Mouse (Mus musculus) monocyte, adult 2 months (primary cell): ENCODE data around the gene Slc39a1.
A peak's percentile ranks its signal among the peaks of the same experiment; 100 is the strongest.

ENCODE experiments used
- DNase-seq, 2 experiments: peaks; one replicate each; pipeline ENCODE4 v3.0.0; 2022; ENCODE audit warnings: low spot score in 2 of 2, low read depth in 1 of 2

Slc39a1 gene

DNA sequence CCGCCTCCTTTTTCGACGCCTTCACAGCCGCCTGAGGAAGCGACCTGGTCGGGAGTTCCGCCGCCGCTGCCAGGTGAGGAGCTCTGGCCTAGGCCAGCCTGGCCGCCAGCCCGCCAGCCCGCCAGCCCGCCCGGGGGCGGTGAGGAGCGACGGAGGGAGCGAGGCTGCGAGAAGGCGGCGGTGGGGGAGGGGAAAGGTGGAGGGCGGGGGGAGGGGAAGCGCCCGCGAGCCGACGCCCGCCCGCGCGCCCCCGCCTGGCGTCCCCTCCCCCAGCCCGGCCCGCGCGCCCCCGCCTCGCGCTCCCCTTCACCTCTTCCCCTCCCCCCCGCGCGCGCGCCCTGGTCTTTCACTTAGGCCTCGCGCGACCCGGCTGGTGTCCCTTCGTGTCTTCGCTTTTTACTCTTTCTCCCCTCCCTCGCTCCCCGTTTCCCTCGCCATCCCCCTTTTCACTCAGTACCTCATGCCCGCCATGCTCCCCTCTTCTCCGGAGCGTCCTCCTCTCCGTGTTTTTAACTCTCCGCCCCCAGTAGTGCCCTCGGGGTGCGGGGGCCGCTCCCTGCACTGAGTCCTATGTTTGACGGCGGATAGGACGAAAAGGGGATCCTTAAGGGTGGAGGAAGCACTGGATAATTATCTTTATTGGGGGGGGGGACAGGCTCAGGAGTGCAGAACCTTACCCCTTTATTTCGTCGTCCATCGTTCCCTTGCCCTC lies 45.5 kb downstream of the Slc39a1 start:
- peak in 1 of 2 experiments; percentile 18 for DNase-seq

DNA sequence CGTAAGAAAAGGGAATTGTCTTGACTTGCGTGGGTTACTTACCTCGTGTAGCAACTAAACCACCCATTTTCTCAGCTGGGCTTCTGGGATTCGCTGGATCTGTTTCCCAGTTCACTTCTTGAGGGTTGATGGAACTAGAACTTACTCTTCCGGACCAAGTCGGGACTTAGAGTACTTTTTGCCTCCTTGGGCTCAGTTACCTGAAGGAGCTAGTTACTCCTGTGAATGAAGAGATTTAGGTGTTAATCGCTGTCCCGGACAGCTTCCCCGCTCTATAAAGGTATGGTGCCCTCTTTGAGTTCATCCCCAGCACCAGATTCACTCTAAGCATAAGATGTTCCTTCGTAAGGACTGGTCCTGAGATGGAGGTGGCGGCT lies 46.1 kb downstream of the Slc39a1 start:
- DNase-seq: no peak

- DNase-seq: no peak
These were observed 46.7 kb downstream of the Slc39a1 start for GRCm38 (mm10) chr3:90294651-90295050.
